Comparison of ENCODE assay signal across 18 mouse cellular contexts in genomic region chr5:44252395-44252794, GRCm38 (mm10). TPM values are rescaled to one million over a fixed set of nuclear protein-coding genes. Genes with fewer than 3 reads are reported as not detected.
DNase-seq lines count a peak whose midpoint lies in the region; ATAC-seq and TF ChIP-seq lines count a peak whose summit lies in the region.
"Had no signal": no experiment of that assay in that cellular context is flagged by ENCODE, and none has a peak within 500 bp of the region (broad histone marks: within the 10 kb centered on the region; RNA-seq: fewer than 3 reads in every experiment).

No protein-coding gene starts in this region.

- WGBS in liver, adult 2 months = 9% methylated on average over 4 of the region's 4 CpGs
- WGBS in liver, embryonic 11.5 days = 42% methylated on average over 4 of the region's 4 CpGs
- WGBS in limb, embryonic 10.5 days = 83% methylated on average over 4 of the region's 4 CpGs
- 35% methylated on average over 4 of the region's 4 CpGs for WGBS in liver, embryonic 16.5 days (ENCODE audit: insufficient replicate concordance)

- H3K4me1 ChIP-seq in liver, adult 2 months (ENCODE audit: control insufficient read depth, insufficient read depth, low read length) = peaks cover 17% of the 10 kb centered on the region
- H3K4me1 ChIP-seq in liver, embryonic 11.5 days (replicated peaks; ENCODE audit: control insufficient read depth, insufficient read depth, low read length) = no peaks in the 10 kb centered on the region
- H3K4me1 ChIP-seq in limb, embryonic 10.5 days = no peaks in the 10 kb centered on the region
- no peaks in the 10 kb centered on the region for H3K4me1 ChIP-seq in liver, embryonic 16.5 days (ENCODE audit: control insufficient read depth, low read depth, low read length)
- H3K4me1 ChIP-seq: embryonic facial prominence, embryonic 12.5 days had no signal

- H3K4me3 ChIP-seq in liver, adult 2 months (ENCODE audit: insufficient read depth, low read depth, low read length) = no peak overlapping the region
- no peak overlapping the region for H3K4me3 ChIP-seq in liver, embryonic 11.5 days (ENCODE audit: low read depth, low read length)
- no peak overlapping the region for H3K4me3 ChIP-seq in limb, embryonic 10.5 days
- no peak overlapping the region for H3K4me3 ChIP-seq in liver, embryonic 16.5 days (ENCODE audit: low read depth, low read length)
- H3K4me3 ChIP-seq: embryonic facial prominence, embryonic 10.5 days; embryonic facial prominence, embryonic 12.5 days; forebrain, embryonic 13.5 days; forebrain, embryonic 15.5 days had no signal

- H3K9ac ChIP-seq in liver, adult 2 months (ENCODE audit: low read depth, low read length) = no peak overlapping the region
- no peak overlapping the region for H3K9ac ChIP-seq in liver, embryonic 11.5 days (ENCODE audit: low read depth, low read length)
- no peak overlapping the region for H3K9ac ChIP-seq in liver, embryonic 16.5 days (ENCODE audit: low read depth, low read length)
- H3K9ac ChIP-seq: embryonic facial prominence, embryonic 12.5 days; forebrain, embryonic 13.5 days; forebrain, embryonic 15.5 days had no signal

- peak; percentile 76 for DNase-seq in liver, adult 2 months (ENCODE audit: extremely low read depth, low read depth, low spot score)
- no peak for DNase-seq in liver, embryonic 11.5 days (ENCODE audit: low spot score)
- peak; percentile 3 for DNase-seq in limb, embryonic 10.5 days (ENCODE audit: low spot score)
- DNase-seq in frontal cortex, adult 2 months (ENCODE audit: extremely low spot score in 1 of 2, low spot score in 1 of 2) = no peak
- no peak for DNase-seq in layer of hippocampus, postnatal 36 days
- DNase-seq: adrenal gland, adult 2 months; adrenal gland, postnatal 14 days; adrenal gland, postnatal 36 days; cerebellum, adult 11-12 months; cerebellum, adult 2 months; cerebellum, adult 9-10 months; cerebellum, postnatal 10 days; cerebellum, postnatal 25 days had no signal

- TF ChIP-seq CTCF in liver, adult 2 months (IDR thresholded peaks at IDR 0.05; ENCODE audit: low read depth, low read length) = no peak

- no peaks in the 10 kb centered on the region for H3K36me3 ChIP-seq in liver, adult 2 months (ENCODE audit: control insufficient read depth, insufficient read depth, low read length)
- no peaks in the 10 kb centered on the region for H3K36me3 ChIP-seq in liver, embryonic 11.5 days (ENCODE audit: control insufficient read depth, insufficient read depth, low read length)
- H3K36me3 ChIP-seq in limb, embryonic 10.5 days = no peaks in the 10 kb centered on the region
- H3K36me3 ChIP-seq in liver, embryonic 16.5 days (ENCODE audit: control insufficient read depth, insufficient read depth) = no peaks in the 10 kb centered on the region
- H3K36me3 ChIP-seq: embryonic facial prominence, embryonic 10.5 days; embryonic facial prominence, embryonic 12.5 days; forebrain, embryonic 15.5 days had no signal

- no peaks in the 10 kb centered on the region for H3K27me3 ChIP-seq in liver, adult 2 months (ENCODE audit: control insufficient read depth, insufficient read depth, low read length)
- no peaks in the 10 kb centered on the region for H3K27me3 ChIP-seq in liver, embryonic 11.5 days (replicated peaks; ENCODE audit: control insufficient read depth, insufficient read depth, low read length)
- H3K27me3 ChIP-seq in limb, embryonic 10.5 days (ENCODE audit: low read depth, poor library complexity, severe bottlenecking) = no peaks in the 10 kb centered on the region
- H3K27me3 ChIP-seq in liver, embryonic 16.5 days (ENCODE audit: control insufficient read depth, insufficient read depth, low read depth, low read length) = no peaks in the 10 kb centered on the region
- H3K27me3 ChIP-seq: embryonic facial prominence, embryonic 12.5 days; forebrain, embryonic 13.5 days; forebrain, embryonic 15.5 days had no signal

- peak overlapping the region; percentile 79 for H3K27ac ChIP-seq in liver, adult 2 months (replicated peaks; ENCODE audit: insufficient read depth, low read depth, low read length)
- no peak overlapping the region for H3K27ac ChIP-seq in liver, embryonic 11.5 days (ENCODE audit: low read depth, low read length)
- no peak overlapping the region for H3K27ac ChIP-seq in limb, embryonic 10.5 days
- 0 out of 2 replicates have a peak overlapping the region, but pooled peaks have one; percentile 11 for H3K27ac ChIP-seq in liver, embryonic 16.5 days (ENCODE audit: low read length)
- H3K27ac ChIP-seq: embryonic facial prominence, embryonic 10.5 days; embryonic facial prominence, embryonic 12.5 days; forebrain, embryonic 13.5 days; forebrain, embryonic 15.5 days had no signal

- H3K4me2 ChIP-seq in liver, embryonic 11.5 days = no peak overlapping the region
- no peak overlapping the region for H3K4me2 ChIP-seq in liver, embryonic 16.5 days (ENCODE audit: low read depth, low read length)
- H3K4me2 ChIP-seq: embryonic facial prominence, embryonic 12.5 days; forebrain, embryonic 13.5 days; forebrain, embryonic 15.5 days had no signal

- TF ChIP-seq POLR2A in liver, adult 2 months (IDR thresholded peaks at IDR 0.05; ENCODE audit: extremely low read depth, insufficient read depth, low read length) = no peak

- H3K79me2 ChIP-seq in liver, adult 2 months (ENCODE audit: control insufficient read depth, insufficient read depth, low read length) = no peaks in the 10 kb centered on the region

- no peaks in the 10 kb centered on the region for H3K9me3 ChIP-seq in liver, embryonic 11.5 days (ENCODE audit: control insufficient read depth, low read length)
- no peaks in the 10 kb centered on the region for H3K9me3 ChIP-seq in limb, embryonic 10.5 days (replicated peaks)
- no peaks in the 10 kb centered on the region for H3K9me3 ChIP-seq in liver, embryonic 16.5 days (replicated peaks; ENCODE audit: control insufficient read depth, low read length)
- H3K9me3 ChIP-seq: embryonic facial prominence, embryonic 10.5 days; embryonic facial prominence, embryonic 12.5 days; forebrain, embryonic 13.5 days; forebrain, embryonic 15.5 days had no signal

- no peak for ATAC-seq in liver, embryonic 11.5 days (replicated peaks; ENCODE audit: low FRiP score)
- ATAC-seq in liver, embryonic 16.5 days (ENCODE audit: low read depth) = no peak
- ATAC-seq: forebrain, embryonic 13.5 days; forebrain, embryonic 15.5 days had no signal

RNA-seq across cellular contexts. Expression of gene Tapt1, which starts 26.0 kb away (rescaled TPM):
- total RNA-seq in liver, adult 2 months (2014; rRNA removed) = 63.5 and 68.6 TPM in 2 replicates
- 34.8 and 35.8 TPM in 2 replicates for polyA plus RNA-seq in liver, adult 2 months (2012; rRNA removed)
- polyA plus RNA-seq in liver, embryonic 11.5 days (2014; fragmentation: Nextera tagmentation; extraction: Ambion mirVana) = 49.7 and 51.0 TPM in 2 replicates
- polyA plus RNA-seq in limb, embryonic 10.5 days (2016; fragmentation: Nextera tagmentation; extraction: Ambion mirVana) = 30.5 and 32.4 TPM in 2 replicates
- 30.8 and 32.3 TPM in 2 replicates for polyA plus RNA-seq in liver, embryonic 16.5 days (2015; fragmentation: Nextera tagmentation; extraction: Ambion mirVana)
- 49.0 and 52.4 TPM in 2 replicates for polyA plus RNA-seq in frontal cortex, adult 2 months (2012; rRNA removed)
- 10 to 100 TPM; 48.1 to 49.2 TPM for total RNA-seq in layer of hippocampus, postnatal 36 days (2021)

Comparison
In these comparisons a context has a peak if more than half of its experiments do, and no peak if none do; other contexts are left out.
1. DNase-seq: peak in liver, adult 2 months (single experiment) and limb, embryonic 10.5 days (single experiment); none in liver, embryonic 11.5 days (single experiment), frontal cortex, adult 2 months (0 of 2) and layer of hippocampus, postnatal 36 days (0 of 2).
2. H3K27ac ChIP-seq: peak in liver, adult 2 months (single experiment) and liver, embryonic 16.5 days (single experiment); none in liver, embryonic 11.5 days (single experiment) and limb, embryonic 10.5 days (single experiment).